In the genomic region with DNA sequence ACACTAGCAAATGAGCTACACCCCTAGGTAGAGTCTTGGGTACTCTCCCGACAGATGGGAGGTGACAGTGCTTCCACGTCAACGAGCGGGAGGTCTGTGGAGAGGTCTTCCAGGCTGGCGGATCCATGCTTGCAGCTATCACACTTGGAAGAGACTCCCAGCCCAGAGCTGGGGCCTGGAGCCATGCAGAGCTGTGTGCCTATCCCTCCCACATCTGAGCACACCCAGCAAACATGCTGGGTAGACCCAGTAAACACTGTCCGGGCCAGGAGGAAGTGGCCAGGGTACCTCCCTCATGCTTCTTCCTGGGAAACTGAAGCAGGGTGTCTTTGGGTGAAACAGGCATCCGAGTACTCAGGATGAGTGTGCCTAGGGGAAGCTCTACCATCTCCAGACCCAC, we compare ENCODE assay signal across 8 mouse cellular contexts. TPM values are rescaled to one million over a fixed set of nuclear protein-coding genes. Genes with fewer than 3 reads are reported as not detected.
DNase-seq lines count a peak whose midpoint lies in the region; ATAC-seq lines count a peak whose summit lies in the region.

No protein-coding gene starts in this region.

- no peak overlapping the region for H3K9ac ChIP-seq in lung, embryonic 15.5 days

- peak overlapping the region; percentile 34; the same call in 1 of the 2 replicates for H3K27ac ChIP-seq in lung, embryonic 15.5 days

- H3K4me2 ChIP-seq in lung, embryonic 15.5 days: no peak overlapping the region

- H3K4me3 ChIP-seq in lung, embryonic 15.5 days: no peak overlapping the region

- DNase-seq in gastrocnemius, postnatal 14 days: peak; percentile 12
- no peak for DNase-seq in gastrocnemius, adult 18-20 months (ENCODE audit: low spot score)
- peak; percentile 58 for DNase-seq in urinary bladder, postnatal 14 days (ENCODE audit: low spot score)
- DNase-seq in urinary bladder, postnatal 10 days (ENCODE audit: low spot score): no peak
- DNase-seq in cerebellum, adult 18-20 months: no peak
- DNase-seq in spleen, postnatal 4 days (ENCODE audit: low spot score in 2 of 2): no peak
- DNase-seq in cerebellum, postnatal 25 days: no peak

- no peak for ATAC-seq in lung, embryonic 15.5 days (ENCODE audit: borderline replicate concordance, extremely low read depth, low FRiP score, low TSS enrichment)

- intact Hi-C loops in gastrocnemius, postnatal 14 days (cut with DNase I; ENCODE audit: low total_unique reads): no loop called here

- no peaks in the 10 kb centered on the region for H3K27me3 ChIP-seq in lung, embryonic 15.5 days

- H3K36me3 ChIP-seq in lung, embryonic 15.5 days: no peaks in the 10 kb centered on the region

- H3K4me1 ChIP-seq in lung, embryonic 15.5 days: peaks cover 46% of the 10 kb centered on the region

- no peaks in the 10 kb centered on the region for H3K9me3 ChIP-seq in lung, embryonic 15.5 days

- WGBS in lung, embryonic 15.5 days: 48% methylated on average over 7 of the region's 7 CpGs

RNA-seq across cellular contexts. Expression of gene Timp2, which starts 5.0 kb away (rescaled TPM):
- 100 to 1,000 TPM; 119 to 133 TPM for total RNA-seq in gastrocnemius, postnatal 14 days (2021)
- total RNA-seq in gastrocnemius, adult 18-20 months (2021): 10 to 100 TPM; 65.4 to 89.1 TPM
- polyA plus RNA-seq in lung, embryonic 15.5 days (2015; fragmentation: Nextera tagmentation; extraction: Ambion mirVana): 79.1 and 79.8 TPM in 2 replicates

RNA-seq across cellular contexts. Expression of gene Cep295nl, which starts 18.2 kb away (rescaled TPM):
- total RNA-seq in gastrocnemius, postnatal 14 days (2021): 1 to 10 TPM; 1.3 TPM
- total RNA-seq in gastrocnemius, adult 18-20 months (2021): under 1 TPM; 0.52 to 0.73 TPM
- 0.33 and 0.56 TPM in 2 replicates for polyA plus RNA-seq in lung, embryonic 15.5 days (2015; fragmentation: Nextera tagmentation; extraction: Ambion mirVana)

RNA-seq across cellular contexts. Expression of gene Lgals3bp, which starts 41.4 kb away (rescaled TPM):
- 10 to 100 TPM; 11.0 to 11.9 TPM for total RNA-seq in gastrocnemius, postnatal 14 days (2021)
- total RNA-seq in gastrocnemius, adult 18-20 months (2021): 10 to 100 TPM; 15.8 to 17.1 TPM
- 4.9 and 6.9 TPM in 2 replicates for polyA plus RNA-seq in lung, embryonic 15.5 days (2015; fragmentation: Nextera tagmentation; extraction: Ambion mirVana)

RNA-seq across cellular contexts. Expression of gene Cant1, which starts 58.4 kb away (rescaled TPM):
- 10 to 100 TPM; 11.0 to 11.7 TPM for total RNA-seq in gastrocnemius, postnatal 14 days (2021)
- 10 to 100 TPM; 10.7 to 11.9 TPM for total RNA-seq in gastrocnemius, adult 18-20 months (2021)
- polyA plus RNA-seq in lung, embryonic 15.5 days (2015; fragmentation: Nextera tagmentation; extraction: Ambion mirVana): 30.3 and 33.7 TPM in 2 replicates

Comparison
In these comparisons a context has a peak if more than half of its experiments do, and no peak if none do; other contexts are left out.
1. DNase-seq: peak in gastrocnemius, postnatal 14 days (single experiment) and urinary bladder, postnatal 14 days (single experiment); none in gastrocnemius, adult 18-20 months (single experiment), urinary bladder, postnatal 10 days (single experiment), cerebellum, adult 18-20 months (0 of 2), spleen, postnatal 4 days (0 of 2) and cerebellum, postnatal 25 days (0 of 2).